ENCODE assay signal across 7 mouse cellular contexts in genomic region chr2:156547123-156547891, GRCm38 (mm10). TPM values are rescaled to one million over a fixed set of nuclear protein-coding genes. Genes with fewer than 3 reads are reported as not detected.
A peak's percentile ranks its signal among the peaks of the same experiment; 100 is the strongest.
DNase-seq lines count a peak whose midpoint lies in the region; ATAC-seq and TF ChIP-seq lines count a peak whose summit lies in the region.

Gene Aar2 (plus strand): TSS chr2:156547584.

- TF ChIP-seq POLR2A in spleen, adult 2 months (IDR thresholded peaks at IDR 0.05; ENCODE audit: low read depth, low read length) = peak; percentile 67

- peak within 1 kb of the TSS; percentile 65 for H3K27ac ChIP-seq in embryonic facial prominence, embryonic 11.5 days (replicated peaks; ENCODE audit: low read depth, low read length)
- H3K27ac ChIP-seq in limb, embryonic 11.5 days (replicated peaks; ENCODE audit: low read depth, low read length) = no peak within 1 kb of the TSS
- H3K27ac ChIP-seq in midbrain, embryonic 14.5 days (replicated peaks; ENCODE audit: low read depth, low read length) = peak within 1 kb of the TSS; percentile 57; the same call in 1 of the 2 replicates
- peak within 1 kb of the TSS; percentile 88 for H3K27ac ChIP-seq in spleen, adult 2 months (ENCODE audit: insufficient read depth, low read length)

- H3K4me2 ChIP-seq in embryonic facial prominence, embryonic 11.5 days (ENCODE audit: low read depth, low read length) = peak within 1 kb of the TSS; percentile 56
- peak within 1 kb of the TSS; percentile 74 for H3K4me2 ChIP-seq in limb, embryonic 11.5 days (ENCODE audit: low read depth, severe bottlenecking)
- H3K4me2 ChIP-seq in midbrain, embryonic 14.5 days (ENCODE audit: low read length) = peak within 1 kb of the TSS; percentile 87

- H3K9me3 ChIP-seq in embryonic facial prominence, embryonic 11.5 days (replicated peaks; ENCODE audit: control insufficient read depth, low read length) = no peaks in the 10 kb centered on the region
- H3K9me3 ChIP-seq in limb, embryonic 11.5 days (ENCODE audit: control insufficient read depth, low read length) = no peaks in the 10 kb centered on the region
- no peaks in the 10 kb centered on the region for H3K9me3 ChIP-seq in midbrain, embryonic 14.5 days (ENCODE audit: control insufficient read depth, low read length)

- peak within 1 kb of the TSS; percentile 85 for H3K4me3 ChIP-seq in embryonic facial prominence, embryonic 11.5 days (ENCODE audit: low read depth, low read length)
- H3K4me3 ChIP-seq in limb, embryonic 11.5 days (ENCODE audit: low read depth, low read length) = peak within 1 kb of the TSS; percentile 78
- H3K4me3 ChIP-seq in midbrain, embryonic 14.5 days (replicated peaks; ENCODE audit: low read depth, low read length) = peak within 1 kb of the TSS; percentile 86
- H3K4me3 ChIP-seq in spleen, adult 2 months (ENCODE audit: extremely low read depth, insufficient read depth, insufficient read length) = peak within 1 kb of the TSS; percentile 98

- H3K27me3 ChIP-seq in embryonic facial prominence, embryonic 11.5 days (ENCODE audit: control insufficient read depth, insufficient read depth, low read length) = no peaks in the 10 kb centered on the region
- no peaks in the 10 kb centered on the region for H3K27me3 ChIP-seq in limb, embryonic 11.5 days (ENCODE audit: control insufficient read depth, insufficient read depth, low read length)
- H3K27me3 ChIP-seq in midbrain, embryonic 14.5 days (ENCODE audit: control insufficient read depth, insufficient read depth, low read length) = no peaks in the 10 kb centered on the region
- no peaks in the 10 kb centered on the region for H3K27me3 ChIP-seq in spleen, adult 2 months (ENCODE audit: control insufficient read depth, insufficient read depth, low read length)

- H3K9ac ChIP-seq in embryonic facial prominence, embryonic 11.5 days (replicated peaks; ENCODE audit: low read length) = peak within 1 kb of the TSS; percentile 90
- peak within 1 kb of the TSS; percentile 77 for H3K9ac ChIP-seq in limb, embryonic 11.5 days (ENCODE audit: low read length)
- peak within 1 kb of the TSS; percentile 78 for H3K9ac ChIP-seq in midbrain, embryonic 14.5 days (replicated peaks; ENCODE audit: low read length)

- 5% methylated on average over 39 of the region's 39 CpGs for WGBS in embryonic facial prominence, embryonic 11.5 days
- WGBS in limb, embryonic 11.5 days = 5% methylated on average over 39 of the region's 39 CpGs
- 5% methylated on average over 39 of the region's 39 CpGs for WGBS in midbrain, embryonic 14.5 days
- WGBS in spleen, adult 2 months = 5% methylated on average over 39 of the region's 39 CpGs

- no peaks in the 10 kb centered on the region for H3K4me1 ChIP-seq in embryonic facial prominence, embryonic 11.5 days (ENCODE audit: control insufficient read depth, insufficient read depth, low read length)
- H3K4me1 ChIP-seq in limb, embryonic 11.5 days (ENCODE audit: control insufficient read depth, insufficient read depth, low read length) = peaks cover 5% of the 10 kb centered on the region
- H3K4me1 ChIP-seq in midbrain, embryonic 14.5 days (ENCODE audit: control insufficient read depth, insufficient read depth, low read length) = peaks cover 17% of the 10 kb centered on the region
- H3K4me1 ChIP-seq in spleen, adult 2 months (ENCODE audit: control insufficient read depth, insufficient read depth, insufficient read length) = peaks cover 5% of the 10 kb centered on the region

- no peak for TF ChIP-seq CTCF in spleen, adult 2 months (IDR thresholded peaks at IDR 0.05; ENCODE audit: extremely low read depth, insufficient read depth, insufficient read length, insufficient replicate concordance)

- peak; percentile 89 for DNase-seq in adrenal gland, postnatal 14 days
- DNase-seq in embryonic facial prominence, embryonic 11.5 days (ENCODE audit: low spot score) = peak; percentile 85
- DNase-seq in kidney, adult 11 months = peak; percentile 69
- DNase-seq in limb, embryonic 11.5 days (ENCODE audit: low spot score) = peak; percentile 91
- peak; percentile 88 for DNase-seq in midbrain, embryonic 14.5 days
- peak; percentile 72 to 78 for DNase-seq in spleen, adult 2 months (ENCODE audit: low read depth in 1 of 2, low spot score in 2 of 2)

- no peak for ATAC-seq in embryonic facial prominence, embryonic 11.5 days (replicated peaks; ENCODE audit: insufficient number of reproducible peaks, low FRiP score, low TSS enrichment, low read depth)
- ATAC-seq in granulocyte monocyte progenitor cell, adult 5-6 weeks (replicated peaks; ENCODE audit: poor library complexity, severe bottlenecking) = peak; percentile 97
- no peak for ATAC-seq in limb, embryonic 11.5 days (ENCODE audit: insufficient number of reproducible peaks, low FRiP score, low TSS enrichment, low read depth)
- ATAC-seq in midbrain, embryonic 14.5 days (ENCODE audit: low FRiP score, low TSS enrichment) = no peak

- H3K36me3 ChIP-seq in embryonic facial prominence, embryonic 11.5 days (replicated peaks; ENCODE audit: control insufficient read depth, insufficient read depth, low read depth, low read length) = no peaks in the 10 kb centered on the region; the same call in 1 of the 2 replicates
- H3K36me3 ChIP-seq in limb, embryonic 11.5 days (ENCODE audit: control insufficient read depth, insufficient read depth, low read length) = no peaks in the 10 kb centered on the region
- H3K36me3 ChIP-seq in midbrain, embryonic 14.5 days (ENCODE audit: control insufficient read depth, insufficient read depth, low read length) = peaks cover 20% of the 10 kb centered on the region
- peaks cover 8% of the 10 kb centered on the region; the same call in 1 of the 2 replicates for H3K36me3 ChIP-seq in spleen, adult 2 months (ENCODE audit: control insufficient read depth, insufficient read depth, low read length)

RNA-seq across cellular contexts. Expression of gene Aar2, which starts in this region (rescaled TPM):
- total RNA-seq in adrenal gland, postnatal 14 days (2021) = 26.5 and 28.1 TPM in 2 replicates
- polyA plus RNA-seq in embryonic facial prominence, embryonic 11.5 days (2014; fragmentation: Nextera tagmentation; extraction: Ambion mirVana) = 50.7 and 51.0 TPM in 2 replicates
- total RNA-seq in granulocyte monocyte progenitor cell, adult 5-6 weeks (2014; fragmentation: Nextera tagmentation) = 15.2 and 16.6 TPM in 2 replicates
- 10.9 and 13.3 TPM in 2 replicates for total RNA-seq in granulocyte monocyte progenitor cell, adult 5-6 weeks (2017)
- 49.4 and 51.2 TPM in 2 replicates for polyA plus RNA-seq in limb, embryonic 11.5 days (2014; fragmentation: Nextera tagmentation; extraction: Ambion mirVana)
- 53.7 and 59.2 TPM in 2 replicates for polyA plus RNA-seq in midbrain, embryonic 14.5 days (2014; fragmentation: Nextera tagmentation; extraction: Ambion mirVana)
- 13.0 and 23.4 TPM in 2 replicates for polyA plus RNA-seq in spleen, adult 2 months (2012; rRNA removed)
